Mouse (Mus musculus): ENCODE data around the gene Tomm6.
A peak's percentile ranks its signal among the peaks of the same experiment; 100 is the strongest.

- TF ChIP-seq CTCF (IDR thresholded peaks at IDR 0.05; ENCODE audit: extremely low read depth, insufficient read depth, low read length) = peak; percentile 45
- peak; percentile 35; the same call in 1 of the 2 replicates for TF ChIP-seq POLR2A (IDR thresholded peaks at IDR 0.05; ENCODE audit: extremely low read depth, insufficient read depth, low read length)
These were observed 6.5 kb upstream of the Tomm6 start, which contains the start of gene Prickle4 for GRCm38 (mm10) chr17:47694503-47695336.
